Mouse (Mus musculus) granulocyte monocyte progenitor cell, adult 5-6 weeks (primary cell): ENCODE measurements around the gene 2310057M21Rik. TPM values are rescaled to one million over a fixed set of nuclear protein-coding genes. Genes with fewer than 3 reads are reported as not detected.

Experiments
- ATAC-seq: replicated peaks from 2 replicates; pipeline ENCODE4 v1.8.0; 2016; ENCODE audit warnings: mild to moderate bottlenecking, moderate TSS enrichment, inconsistent platforms; ENCODE audit not compliant: poor library complexity, severe bottlenecking
- total RNA-seq, 2 experiments: library from RNA; stranded (forward) in 1 of 2; stranded (reverse) in 1 of 2; fragments of 200-712, 200-1000 nt in 1 of 2; fragments of >200 nt in 1 of 2; fragmentation: Nextera tagmentation in 1 of 2; gene quantifications; 2 replicates each; pipeline ENCODE4 v1.2.3; 2014 to 2017

Gene 2310057M21Rik
- total RNA-seq, 2 experiments from 2014 or later, result 4.4 to 9.2 TPM

DNA sequence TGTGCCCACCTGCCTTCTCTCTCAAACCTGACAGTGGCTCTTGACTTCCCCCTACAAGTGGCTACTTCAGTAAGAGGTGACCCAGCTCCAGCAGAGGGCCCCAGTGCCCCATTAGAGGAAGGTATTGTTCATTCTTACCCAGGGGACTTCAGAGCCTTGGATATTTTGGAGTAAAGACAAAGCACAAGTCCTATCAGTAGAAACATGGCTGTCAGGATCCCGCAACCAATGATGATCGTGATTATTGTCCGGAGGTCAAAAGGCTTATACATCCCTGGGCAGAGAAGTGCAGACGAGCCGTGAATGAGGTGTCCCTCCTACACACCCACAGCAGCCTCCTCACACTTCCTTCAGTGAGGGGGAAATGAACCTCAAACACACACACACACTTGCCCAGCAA is 35.5 kb downstream of the 2310057M21Rik start:
- ATAC-seq, result no peak

DNA sequence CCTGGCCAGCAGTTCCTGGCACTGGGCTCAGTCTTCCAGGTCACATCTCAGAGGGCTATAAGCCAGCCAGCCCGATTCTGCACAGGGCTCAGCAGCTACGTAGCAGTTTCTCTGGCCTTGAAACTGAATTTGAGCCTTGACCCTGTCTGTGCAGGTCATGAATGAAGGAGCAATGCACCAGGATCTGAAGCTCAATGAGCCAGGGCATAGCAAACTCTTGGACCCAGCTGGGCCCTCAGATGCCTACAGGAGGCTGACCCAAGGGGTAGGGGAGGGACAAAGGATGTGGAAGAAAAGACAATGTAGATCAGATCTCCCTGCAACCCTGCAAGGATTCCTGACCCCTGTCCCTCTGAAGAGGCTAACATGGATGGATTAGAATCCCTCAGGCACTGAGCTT is 40.4 kb downstream of the 2310057M21Rik start, which contains the start of gene Cuzd1:
TSS of gene Cuzd1 (minus strand) at position 101 of the 400 bp plus-strand sequence.
- ATAC-seq, result no peak

DNA sequence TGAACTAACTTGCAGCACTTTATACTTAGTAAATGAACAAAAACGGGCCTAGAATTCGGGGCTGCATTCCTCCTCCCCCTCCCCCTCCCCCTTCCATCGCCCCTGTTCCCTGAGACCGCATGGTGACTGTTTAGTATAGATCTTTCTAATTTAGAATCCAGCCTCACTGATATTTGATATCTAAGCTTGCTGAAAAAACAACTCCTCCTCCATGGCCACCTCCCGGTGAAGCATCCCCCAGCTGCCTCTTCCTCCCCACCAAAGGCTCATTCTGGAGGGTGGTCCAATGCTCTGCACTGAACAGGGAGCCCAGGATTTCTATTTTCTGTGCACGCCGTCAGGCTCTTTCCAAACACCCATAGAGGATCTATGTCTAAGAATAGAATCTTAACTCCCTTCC is 44.2 kb downstream of the 2310057M21Rik start:
- ATAC-seq, result no peak

DNA sequence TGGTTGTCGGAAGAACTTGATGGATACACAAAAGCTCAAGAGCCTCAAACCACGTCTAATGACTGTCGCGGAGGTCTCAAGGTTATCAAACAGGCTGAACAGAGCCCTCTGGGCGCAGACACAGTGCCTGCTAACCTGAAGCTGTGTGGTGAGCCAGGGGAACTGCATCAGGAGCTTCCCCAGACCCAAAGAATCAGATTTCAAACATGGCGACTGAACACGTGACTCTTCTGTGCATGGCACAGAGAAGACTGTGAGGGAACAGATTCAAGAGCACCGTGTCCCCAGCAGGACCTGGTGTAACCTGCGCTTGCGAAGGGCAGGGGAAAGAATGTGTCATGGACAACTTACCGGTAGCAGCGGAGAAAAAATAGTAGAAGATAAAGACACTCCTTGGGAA is 45.0 kb downstream of the 2310057M21Rik start:
- ATAC-seq, result no peak

DNA sequence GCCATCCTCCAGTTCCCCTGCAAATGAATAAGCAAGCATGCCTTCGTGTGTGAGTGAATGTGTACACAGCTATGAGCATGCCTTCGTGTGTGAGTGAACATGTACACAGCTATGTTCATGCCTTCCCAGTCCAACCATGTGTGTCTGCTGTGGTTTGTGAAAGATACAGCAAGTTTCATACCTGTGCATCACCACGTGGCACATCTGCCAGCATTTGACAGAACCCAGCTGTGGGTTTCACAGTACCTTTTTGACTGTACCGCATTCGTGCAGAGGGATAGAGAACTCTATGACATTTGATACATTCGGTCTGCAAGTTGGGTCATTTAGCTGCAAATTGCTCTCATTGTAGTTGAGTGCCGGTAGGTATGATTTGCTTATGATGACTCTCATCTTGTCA is 48.1 kb downstream of the 2310057M21Rik start:
- ATAC-seq, result no peak

DNA sequence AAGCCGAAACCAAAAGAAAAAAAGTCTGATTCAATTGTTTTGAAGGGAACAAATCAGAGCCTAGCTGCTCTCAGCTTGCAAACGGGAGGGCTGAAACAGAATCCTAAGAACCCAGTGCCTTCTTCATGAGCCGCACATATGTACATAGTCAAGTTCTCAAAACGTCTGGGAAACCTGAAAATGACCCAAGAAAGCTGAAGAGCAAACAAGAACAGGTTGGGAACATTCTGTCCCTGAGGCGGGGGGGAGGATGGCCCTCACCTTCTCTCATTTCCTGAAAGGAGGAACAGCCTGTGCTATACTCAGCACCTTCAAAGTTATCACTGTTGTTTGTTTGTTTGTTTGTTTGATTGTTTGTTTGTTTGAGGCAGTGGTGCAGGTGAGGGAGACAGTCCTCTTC is 55.8 kb downstream of the 2310057M21Rik start:
- ATAC-seq, result no peak

DNA sequence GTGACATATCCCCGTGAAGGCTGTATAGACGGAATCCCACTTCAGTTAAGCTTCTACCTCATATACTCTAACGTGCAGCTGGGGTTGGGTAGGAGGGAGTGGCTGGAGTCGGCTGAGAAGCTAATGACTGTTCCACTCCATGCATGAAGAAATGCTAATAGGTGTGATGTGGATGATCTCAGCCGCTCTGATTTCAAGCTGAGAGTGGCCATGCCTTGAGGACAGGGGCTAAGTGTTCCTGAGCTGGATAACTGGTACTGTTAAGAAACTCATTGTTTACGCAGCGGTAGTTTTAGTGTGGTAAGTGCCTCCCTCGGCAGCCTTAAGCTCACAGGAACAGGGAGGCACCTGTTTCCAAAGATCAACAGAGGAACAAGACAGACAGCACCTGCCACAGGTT is 59.2 kb downstream of the 2310057M21Rik start:
- ATAC-seq, result no peak

DNA sequence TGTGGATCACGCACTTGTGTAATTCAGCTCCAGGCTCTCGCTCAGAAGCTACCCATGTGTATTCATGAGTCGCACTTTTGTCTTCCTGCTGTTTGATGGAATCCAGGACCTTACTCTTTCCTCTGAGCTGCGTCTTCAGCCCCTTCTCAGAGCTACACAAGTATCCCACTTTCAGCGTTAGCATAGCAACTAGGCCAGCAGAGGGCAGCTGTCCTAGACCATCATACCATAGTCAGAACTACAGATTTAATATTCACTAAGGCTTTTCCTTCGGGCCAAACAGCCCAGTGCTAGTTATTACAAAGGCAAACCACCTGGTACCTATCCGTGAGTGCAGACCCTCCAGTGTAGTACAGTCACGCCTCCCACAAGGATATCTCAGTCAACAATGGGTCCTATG is 65.4 kb downstream of the 2310057M21Rik start:
- no peak for ATAC-seq

Other genes with a start within 250 kb of the 2310057M21Rik start
- gene 4933402N03Rik, start 216.4 kb downstream of the 2310057M21Rik start, total RNA-seq (2014; fragmentation: Nextera tagmentation), result not detected in 2 replicates
- not detected in 2 replicates for gene 4933402N03Rik, start 216.4 kb downstream of the 2310057M21Rik start, total RNA-seq (2017)
- gene 5430419D17Rik, start 188.4 kb downstream of the 2310057M21Rik start, total RNA-seq (2014; fragmentation: Nextera tagmentation), result not detected in 2 replicates
- not detected in 2 replicates for gene 5430419D17Rik, start 188.4 kb downstream of the 2310057M21Rik start, total RNA-seq (2017)
- not detected in 2 replicates for gene Cuzd1, start 40.5 kb downstream of the 2310057M21Rik start, total RNA-seq (2014; fragmentation: Nextera tagmentation)
- not detected in 2 replicates for gene Cuzd1, start 40.5 kb downstream of the 2310057M21Rik start, total RNA-seq (2017)
- not detected in 2 replicates for gene Fam24b, start 33.2 kb downstream of the 2310057M21Rik start, total RNA-seq (2014; fragmentation: Nextera tagmentation)
- gene Fam24b, start 33.2 kb downstream of the 2310057M21Rik start, total RNA-seq (2017), result not detected in 2 replicates
- gene Fam24a, start 28.9 kb downstream of the 2310057M21Rik start, total RNA-seq (2014; fragmentation: Nextera tagmentation), result not detected in 2 replicates
- gene Fam24a, start 28.9 kb downstream of the 2310057M21Rik start, total RNA-seq (2017), result not detected in 2 replicates
- gene Pstk, start 8.4 kb upstream of the 2310057M21Rik start, total RNA-seq (2014; fragmentation: Nextera tagmentation), result 13.4 and 20.3 TPM in 2 replicates
- gene Pstk, start 8.4 kb upstream of the 2310057M21Rik start, total RNA-seq (2017), result 23.1 and 25.4 TPM in 2 replicates
- gene Ikzf5, start 47.8 kb upstream of the 2310057M21Rik start, total RNA-seq (2014; fragmentation: Nextera tagmentation), result 17.9 and 23.4 TPM in 2 replicates
- 24.5 and 33.0 TPM in 2 replicates for gene Ikzf5, start 47.8 kb upstream of the 2310057M21Rik start, total RNA-seq (2017)
- 18.3 and 35.0 TPM in 2 replicates for gene Acadsb, start 47.8 kb upstream of the 2310057M21Rik start, total RNA-seq (2014; fragmentation: Nextera tagmentation)
- 62.5 and 69.5 TPM in 2 replicates for gene Acadsb, start 47.8 kb upstream of the 2310057M21Rik start, total RNA-seq (2017)
- not detected in 2 replicates for gene Hmx3, start 180.1 kb upstream of the 2310057M21Rik start, total RNA-seq (2014; fragmentation: Nextera tagmentation)
- not detected in 2 replicates for gene Hmx3, start 180.1 kb upstream of the 2310057M21Rik start, total RNA-seq (2017)
- not detected in 2 replicates for gene Hmx2, start 186.0 kb upstream of the 2310057M21Rik start, total RNA-seq (2014; fragmentation: Nextera tagmentation)
- gene Hmx2, start 186.0 kb upstream of the 2310057M21Rik start, total RNA-seq (2017), result not detected in 2 replicates
- 67.7 and 85.7 TPM in 2 replicates for gene Bub3, start 197.5 kb upstream of the 2310057M21Rik start, total RNA-seq (2014; fragmentation: Nextera tagmentation)
- gene Bub3, start 197.5 kb upstream of the 2310057M21Rik start, total RNA-seq (2017), result 94.4 and 106 TPM in 2 replicates